Mouse (Mus musculus) midbrain, embryonic 13.5 days (tissue): Measurements from ENCODE around the gene Zfp524. TPM values are rescaled to one million over a fixed set of nuclear protein-coding genes. Genes with fewer than 3 reads are reported as not detected.

ENCODE experiments used
- ATAC-seq: fragments of 200-750 bp; cut with Nextera tagmentation; 2 replicates; pipeline ENCODE4 v1.8.0; 2017; ENCODE audit warnings: mild to moderate bottlenecking, moderate TSS enrichment, moderate library complexity
- H3K27ac ChIP-seq: fragments of 300-500 bp; sonication (generic); 2 replicates; pipeline ENCODE4 v1.5.1; 2015; ENCODE audit warnings: inconsistent platforms, mild to moderate bottlenecking, moderate library complexity
- H3K27me3 ChIP-seq: fragments of 300-500 bp; sonication (generic); 2 replicates; pipeline ENCODE4 v1.6.1; 2015; ENCODE audit warnings: mild to moderate bottlenecking, inconsistent platforms
- H3K36me3 ChIP-seq: fragments of 300-500 bp; sonication (generic); 2 replicates; pipeline ENCODE4 v1.6.1; 2015; ENCODE audit warnings: mild to moderate bottlenecking, inconsistent platforms
- H3K4me1 ChIP-seq: fragments of 300-500 bp; sonication (generic); replicated peaks from 2 replicates; pipeline ENCODE4 v1.6.1; 2015; ENCODE audit warnings: inconsistent platforms
- H3K4me2 ChIP-seq: fragments of 300-500 bp; sonication (generic); replicated peaks from 2 replicates; pipeline ENCODE4 v1.6.1; 2015; ENCODE audit warnings: moderate library complexity, mild to moderate bottlenecking, inconsistent platforms
- H3K4me3 ChIP-seq: fragments of 300-500 bp; sonication (generic); replicated peaks from 2 replicates; pipeline ENCODE4 v1.5.1; 2015; ENCODE audit warnings: mild to moderate bottlenecking, inconsistent platforms
- H3K9ac ChIP-seq: fragments of 300-500 bp; sonication (generic); replicated peaks from 2 replicates; pipeline ENCODE4 v1.6.1; 2015; ENCODE audit warnings: mild to moderate bottlenecking, inconsistent platforms
- H3K9me3 ChIP-seq: fragments of 300-500 bp; sonication (generic); 2 replicates; pipeline ENCODE4 v1.6.1; 2016; ENCODE audit warnings: mild to moderate bottlenecking, inconsistent platforms
- WGBS: fragments of 180-500 bp; shearing (Covaris S2); methylation state at CpG from one replicate; pipeline ENCODE4 v1.1.7; 2015; 5-methylcytosine and 5-hydroxymethylcytosine counted together
- polyA plus RNA-seq: library from polyadenylated mRNA; unstranded; fragments of >200 nt; fragmentation: Nextera tagmentation; extraction: Ambion mirVana; gene quantifications from 2 replicates; pipeline ENCODE4 v1.2.1, GENCODE M21; 2015

The Zfp524 gene
- polyA plus RNA-seq, 1 experiment from 2014 or later: 8.9 TPM

DNA sequence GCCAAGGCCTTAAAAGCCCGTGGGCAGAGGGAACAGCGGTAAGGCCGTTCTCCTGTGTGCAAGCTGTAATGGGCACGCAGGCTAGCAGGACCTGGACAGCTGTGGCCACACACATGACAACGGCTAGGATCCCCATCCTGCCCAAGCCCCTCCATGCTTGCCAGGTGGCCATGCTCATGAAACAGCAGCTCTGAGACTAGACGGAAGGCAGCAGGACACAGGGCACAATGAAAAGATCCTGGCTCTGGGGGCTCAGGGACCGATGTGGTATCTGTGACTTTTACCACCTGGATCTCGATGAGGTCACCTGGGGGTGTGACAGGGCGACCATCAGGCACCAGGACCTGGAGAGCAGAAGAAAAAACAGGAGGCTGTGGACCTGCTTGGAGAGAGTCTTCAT, 21.9 kb downstream of the Zfp524 start:
- no peak overlapping the region for H3K9ac ChIP-seq
- H3K36me3 ChIP-seq: peaks cover 55% of the 10 kb centered on the region
- no peak for ATAC-seq
- no peak overlapping the region for H3K27ac ChIP-seq
- H3K4me1 ChIP-seq: peaks cover 23% of the 10 kb centered on the region
- H3K9me3 ChIP-seq: peaks cover 7% of the 10 kb centered on the region
- 94% methylated on average over 9 of the region's 9 CpGs for WGBS
- no peak overlapping the region for H3K4me3 ChIP-seq
- H3K4me2 ChIP-seq: no peak overlapping the region
- no peaks in the 10 kb centered on the region for H3K27me3 ChIP-seq

DNA sequence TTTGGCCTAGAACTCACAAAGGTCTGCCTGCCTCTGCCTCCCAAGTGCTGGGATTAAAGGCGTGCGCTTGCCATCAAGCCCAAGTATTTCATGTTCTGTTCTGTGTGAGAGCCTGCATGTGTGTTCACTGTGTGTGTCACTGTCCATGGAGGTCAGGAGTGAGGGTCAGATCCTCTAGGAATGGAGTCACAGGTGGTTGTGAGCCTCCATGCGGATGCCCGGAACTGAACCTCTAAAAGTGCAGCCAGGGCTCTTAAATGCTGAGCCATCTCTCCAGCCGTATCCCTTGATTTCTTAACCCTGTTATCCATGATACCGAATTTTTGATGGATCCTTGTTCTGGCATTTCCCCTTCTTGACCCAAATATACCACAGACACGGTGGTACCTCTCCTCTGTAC, 22.8 kb downstream of the Zfp524 start:
- Histone ChIP-seq H3K27me3 (no peaks in the 10 kb centered on the region), H3K9me3 (no peaks in the 10 kb centered on the region), H3K4me1 (peaks cover 23% of the 10 kb centered on the region), H3K27ac (no peak overlapping the region), H3K36me3 (peaks cover 48% of the 10 kb centered on the region), H3K4me3 (no peak overlapping the region), H3K9ac (no peak overlapping the region), H3K4me2 (0 out of 2 replicates have a peak overlapping the region, but pooled peaks have one; percentile 60)
- no peak for ATAC-seq
- WGBS: 94% methylated on average over 7 of the region's 7 CpGs

DNA sequence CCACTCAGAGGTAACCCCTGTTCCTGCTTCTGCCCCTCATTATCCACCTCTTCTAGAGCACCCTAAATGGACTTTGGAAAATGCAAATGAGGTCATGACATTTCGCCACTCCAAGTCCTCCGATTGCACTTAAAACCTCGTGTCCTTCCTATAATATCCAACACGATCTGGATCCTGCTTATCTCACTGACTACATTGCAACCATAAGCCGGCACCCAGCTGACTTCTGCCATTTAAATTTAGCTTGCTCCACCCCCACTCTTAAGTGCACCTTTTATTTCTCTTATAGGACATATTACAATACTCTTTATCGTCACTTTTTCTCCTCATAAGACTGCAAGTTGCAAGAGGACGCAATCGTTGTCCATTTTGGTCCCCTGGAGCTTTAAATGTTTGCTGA, 23.3 kb downstream of the Zfp524 start:
- H3K4me2 ChIP-seq: peak overlapping the region; percentile 60
- WGBS: 88% methylated on average over 8 of the region's 8 CpGs
- peak overlapping the region; percentile 97 for H3K27ac ChIP-seq
- H3K4me3 ChIP-seq: peak overlapping the region; percentile 64
- no peaks in the 10 kb centered on the region for H3K9me3 ChIP-seq
- peaks cover 23% of the 10 kb centered on the region for H3K4me1 ChIP-seq
- no peak for ATAC-seq
- peaks cover 44% of the 10 kb centered on the region for H3K36me3 ChIP-seq
- H3K9ac ChIP-seq: peak overlapping the region; percentile 79
- H3K27me3 ChIP-seq: no peaks in the 10 kb centered on the region

DNA sequence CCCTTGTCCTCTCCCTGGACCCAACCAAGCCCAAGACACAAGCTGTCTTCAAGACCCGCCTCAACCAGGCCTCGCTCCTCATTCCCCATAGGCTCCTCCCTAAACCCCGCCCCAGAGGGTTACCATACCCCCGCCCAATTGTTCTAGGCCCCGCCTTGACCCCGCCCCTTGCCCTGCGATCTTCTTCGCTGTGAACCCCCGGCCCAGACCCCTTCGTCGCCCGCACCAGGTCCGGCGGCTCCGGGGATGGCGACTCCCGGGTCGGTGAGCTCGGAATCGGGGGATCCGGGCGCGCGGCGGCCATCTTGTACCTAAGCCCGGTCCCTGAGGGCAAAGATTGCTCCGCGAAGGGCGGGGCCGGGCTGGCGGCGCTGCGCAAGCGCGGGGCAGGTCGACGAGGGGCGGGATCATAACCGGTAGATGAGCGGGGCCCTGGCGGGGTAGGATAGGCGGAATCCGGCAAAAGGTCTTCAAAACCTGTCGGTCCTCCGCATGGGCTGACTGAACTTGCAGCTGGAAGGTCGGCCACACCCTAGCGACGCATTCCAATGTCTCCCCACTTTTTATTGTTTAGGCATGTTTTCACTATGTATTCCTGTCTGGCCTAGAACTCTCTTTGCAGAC, 24.0 kb downstream of the Zfp524 start, which contains the start of gene Zfp784:
Gene Zfp784 (minus strand): TSS at position 338 of the 624 bp plus-strand sequence.
- H3K36me3 ChIP-seq: peaks cover 36% of the 10 kb centered on the region
- H3K9me3 ChIP-seq: no peaks in the 10 kb centered on the region
- under 1% methylated on average over 48 of the region's 48 CpGs for WGBS
- no peaks in the 10 kb centered on the region for H3K27me3 ChIP-seq
- H3K4me3 ChIP-seq: peak within 1 kb of the TSS; percentile 64
- H3K9ac ChIP-seq: peak within 1 kb of the TSS; percentile 79
- peaks cover 23% of the 10 kb centered on the region for H3K4me1 ChIP-seq
- peak within 1 kb of the TSS; percentile 60 for H3K4me2 ChIP-seq
- H3K27ac ChIP-seq: peak within 1 kb of the TSS; percentile 97
- peak; percentile 97 for ATAC-seq

DNA sequence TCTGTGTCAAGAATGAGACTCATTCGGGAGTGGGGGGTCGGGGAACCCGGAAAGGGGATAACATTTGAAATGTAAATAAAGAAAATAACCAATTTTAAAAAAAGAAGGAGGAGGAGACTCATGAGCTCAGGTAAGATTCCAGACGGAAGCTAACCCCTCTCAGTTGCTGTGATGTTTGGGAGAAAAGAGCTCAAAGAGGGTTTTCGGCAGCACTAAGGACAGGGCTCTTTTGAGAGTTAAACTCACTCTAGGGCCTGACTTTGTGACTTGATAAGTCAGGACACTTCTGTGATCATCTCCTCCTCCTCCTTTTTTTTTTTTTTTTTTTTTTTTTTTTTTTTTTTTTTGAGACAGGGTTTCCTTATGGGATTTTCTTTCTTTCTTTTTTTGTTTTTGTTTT, 24.7 kb downstream of the Zfp524 start:
- H3K27ac ChIP-seq: peak overlapping the region; percentile 97; the same call in 1 of the 2 replicates
- H3K4me1 ChIP-seq: peaks cover 23% of the 10 kb centered on the region
- WGBS: 31% methylated on average over 5 of the region's 5 CpGs
- H3K4me2 ChIP-seq: peak overlapping the region; percentile 60
- H3K27me3 ChIP-seq: no peaks in the 10 kb centered on the region
- H3K36me3 ChIP-seq: peaks cover 29% of the 10 kb centered on the region
- H3K9me3 ChIP-seq: no peaks in the 10 kb centered on the region
- peak overlapping the region; percentile 64 for H3K4me3 ChIP-seq
- no peak for ATAC-seq
- peak overlapping the region; percentile 79 for H3K9ac ChIP-seq

DNA sequence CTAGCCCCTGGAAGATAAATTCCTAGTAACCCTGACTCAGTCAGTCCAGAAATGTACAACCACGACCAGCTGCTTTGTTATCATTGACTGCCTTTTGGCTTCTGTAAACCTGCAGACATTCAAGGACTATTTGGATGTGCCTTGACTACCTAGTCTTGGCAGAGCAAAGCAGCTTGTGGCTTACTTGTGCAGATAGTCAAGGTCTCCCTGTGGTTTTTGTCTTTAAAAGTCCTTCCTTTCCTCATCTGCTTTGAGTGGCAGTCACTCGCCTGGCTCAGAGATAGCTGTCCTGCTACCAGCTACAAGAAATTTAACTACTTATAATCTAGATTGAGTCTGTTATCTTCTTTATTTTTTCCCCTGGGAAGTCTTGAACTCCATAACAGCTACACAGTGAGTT, 30.8 kb downstream of the Zfp524 start:
- Histone ChIP-seq H3K27me3 (no peaks in the 10 kb centered on the region), H3K27ac (no peak overlapping the region), H3K4me3 (no peak overlapping the region), H3K9me3 (no peaks in the 10 kb centered on the region), H3K4me1 (0 out of 2 replicates have a peak, but pooled peaks cover 1% of the 10 kb centered on the region), H3K9ac (no peak overlapping the region), H3K4me2 (no peak overlapping the region), H3K36me3 (peaks cover 4% of the 10 kb centered on the region)
- ATAC-seq: no peak
- WGBS: 74% methylated on average over 2 of the region's 2 CpGs

DNA sequence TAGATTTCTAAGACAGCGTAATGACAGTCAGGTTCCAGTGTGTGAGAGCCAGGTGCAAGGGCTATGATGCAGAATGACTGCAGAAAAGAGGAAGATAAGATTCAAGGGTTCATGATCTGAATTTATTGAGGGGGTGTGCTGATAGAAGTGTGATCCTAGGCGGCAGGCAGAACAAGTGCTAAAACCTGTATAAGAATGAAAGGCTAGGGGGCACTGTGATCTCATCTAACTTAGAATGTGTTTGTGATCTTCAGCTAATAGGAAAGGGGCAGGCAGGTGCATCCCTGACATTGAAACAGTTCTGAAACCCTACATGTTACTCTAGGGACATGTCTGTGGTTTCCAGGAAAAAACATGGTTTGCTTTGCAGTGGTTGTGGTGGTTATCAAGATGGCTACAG, 31.9 kb downstream of the Zfp524 start:
- no peak overlapping the region for H3K9ac ChIP-seq
- no peaks in the 10 kb centered on the region for H3K27me3 ChIP-seq
- peaks cover 7% of the 10 kb centered on the region for H3K4me1 ChIP-seq
- no peaks in the 10 kb centered on the region for H3K9me3 ChIP-seq
- WGBS: 74% methylated on average over 2 of the region's 2 CpGs
- no peak for ATAC-seq
- no peak overlapping the region for H3K4me3 ChIP-seq
- peaks cover 3% of the 10 kb centered on the region for H3K36me3 ChIP-seq
- H3K4me2 ChIP-seq: no peak overlapping the region
- no peak overlapping the region for H3K27ac ChIP-seq

DNA sequence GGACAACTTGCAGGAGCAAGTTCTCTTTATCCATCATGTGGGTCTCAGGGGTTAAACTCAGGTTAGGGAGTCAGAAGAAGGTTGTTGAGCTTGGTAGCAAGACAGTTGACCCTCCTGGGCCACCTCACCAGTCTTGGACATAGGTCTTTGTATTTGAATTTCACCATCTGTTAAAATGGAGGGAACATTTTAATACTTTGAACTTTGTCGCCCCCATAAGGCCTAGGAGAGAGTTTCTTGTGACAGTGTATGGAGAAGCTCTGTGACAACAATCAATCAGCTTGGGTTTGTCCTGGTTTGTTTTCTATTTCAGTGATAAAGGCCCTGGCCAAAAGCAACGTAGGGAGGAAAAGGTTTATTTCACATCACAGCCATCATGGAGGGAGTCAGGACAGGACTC, 33.1 kb downstream of the Zfp524 start:
- Histone ChIP-seq H3K4me1 (peaks cover 14% of the 10 kb centered on the region), H3K4me3 (no peak overlapping the region), H3K27me3 (peaks cover 4% of the 10 kb centered on the region; the same call in 1 of the 2 replicates), H3K4me2 (no peak overlapping the region), H3K9me3 (no peaks in the 10 kb centered on the region), H3K36me3 (no peaks in the 10 kb centered on the region), H3K9ac (no peak overlapping the region), H3K27ac (no peak overlapping the region)
- WGBS: 37% methylated on average over 2 of the region's 2 CpGs
- ATAC-seq: no peak

DNA sequence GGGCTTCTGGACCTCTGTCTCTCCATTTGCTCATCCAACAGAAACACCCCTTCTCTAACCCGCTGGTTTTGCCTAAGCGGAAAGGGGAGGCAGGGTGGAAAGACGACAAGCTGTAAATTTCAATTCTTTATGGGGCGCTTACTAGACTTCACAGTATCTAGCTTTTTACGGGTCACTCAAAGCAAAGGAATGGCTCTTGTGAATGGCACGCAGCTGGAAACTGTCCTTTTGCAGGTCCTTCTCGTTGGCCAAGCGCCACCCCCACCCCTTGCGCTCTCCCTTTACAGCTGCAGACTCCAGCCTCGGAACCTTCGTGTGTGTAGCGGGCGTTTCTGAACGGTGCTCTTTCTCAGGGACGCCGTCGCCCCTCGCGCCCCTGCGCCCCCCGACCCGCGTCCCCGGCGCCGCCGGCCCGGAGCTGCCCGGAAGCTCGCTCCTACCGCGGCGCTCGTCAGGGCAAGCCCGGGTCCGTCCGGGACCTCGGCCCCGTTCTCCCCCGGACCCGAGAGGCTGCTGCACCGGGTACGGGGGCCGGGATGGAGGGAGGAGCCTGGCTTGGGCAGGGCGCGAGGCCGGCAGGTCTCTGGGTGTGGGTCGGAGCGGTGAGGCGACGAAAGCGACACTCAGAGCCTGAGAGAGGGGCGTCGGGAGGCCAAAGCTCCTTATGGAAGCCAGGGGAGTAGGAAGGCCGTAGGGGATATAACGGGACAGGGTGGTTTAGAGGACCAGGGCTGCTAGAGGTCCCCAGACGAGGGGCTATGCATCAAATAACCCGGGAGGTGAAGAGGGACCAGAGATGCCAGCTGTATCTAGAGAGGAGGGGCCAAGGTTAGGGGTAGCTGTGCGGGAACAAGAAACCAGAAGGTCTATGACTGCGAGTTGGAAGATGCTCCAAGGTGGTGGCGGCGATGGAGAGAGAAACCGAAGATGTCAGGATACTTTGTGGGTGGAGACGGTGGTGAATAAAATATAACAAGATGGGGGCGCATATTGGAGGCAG, 37.3 kb downstream of the Zfp524 start, which contains the start of gene Zfp580:
Gene Zfp580 (plus strand): TSS at position 346 of the 1,000 bp plus-strand sequence.
- peak; percentile 83 for ATAC-seq
- no peaks in the 10 kb centered on the region for H3K36me3 ChIP-seq
- peak within 1 kb of the TSS; percentile 77 for H3K4me3 ChIP-seq
- under 1% methylated on average over 65 of the region's 65 CpGs for WGBS
- peaks cover 39% of the 10 kb centered on the region for H3K4me1 ChIP-seq
- H3K27ac ChIP-seq: peak within 1 kb of the TSS; percentile 92
- peak within 1 kb of the TSS; percentile 89 for H3K9ac ChIP-seq
- no peaks in the 10 kb centered on the region for H3K9me3 ChIP-seq
- peaks cover 45% of the 10 kb centered on the region for H3K27me3 ChIP-seq
- peak within 1 kb of the TSS; percentile 91 for H3K4me2 ChIP-seq

DNA sequence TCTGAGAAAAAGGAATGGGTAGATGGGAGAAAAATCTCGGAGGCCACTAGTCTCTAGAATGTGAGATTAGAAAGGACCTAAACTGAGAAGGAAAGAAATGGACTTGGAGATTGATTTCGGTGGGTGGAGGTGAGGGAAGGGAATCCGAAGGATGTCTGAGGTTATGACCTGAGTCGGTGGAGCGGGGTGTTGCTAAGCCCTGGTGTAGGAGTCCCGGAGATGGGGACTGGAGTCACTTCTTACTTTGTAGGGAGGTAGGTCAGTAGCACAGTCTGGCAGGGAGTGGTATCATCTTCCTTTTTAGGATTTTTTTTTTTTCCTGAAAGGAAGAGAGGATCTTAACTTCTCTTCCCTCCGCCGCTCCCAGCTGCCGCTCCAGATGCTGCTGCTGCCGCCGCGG, 38.2 kb downstream of the Zfp524 start:
- Histone ChIP-seq H3K9ac (peak overlapping the region; percentile 89), H3K27me3 (peaks cover 54% of the 10 kb centered on the region), H3K4me1 (peaks cover 48% of the 10 kb centered on the region), H3K4me3 (peak overlapping the region; percentile 77), H3K9me3 (no peaks in the 10 kb centered on the region), H3K36me3 (no peaks in the 10 kb centered on the region), H3K4me2 (peak overlapping the region; percentile 91), H3K27ac (no peak overlapping the region)
- 2% methylated on average over 12 of the region's 12 CpGs for WGBS
- no peak for ATAC-seq

DNA sequence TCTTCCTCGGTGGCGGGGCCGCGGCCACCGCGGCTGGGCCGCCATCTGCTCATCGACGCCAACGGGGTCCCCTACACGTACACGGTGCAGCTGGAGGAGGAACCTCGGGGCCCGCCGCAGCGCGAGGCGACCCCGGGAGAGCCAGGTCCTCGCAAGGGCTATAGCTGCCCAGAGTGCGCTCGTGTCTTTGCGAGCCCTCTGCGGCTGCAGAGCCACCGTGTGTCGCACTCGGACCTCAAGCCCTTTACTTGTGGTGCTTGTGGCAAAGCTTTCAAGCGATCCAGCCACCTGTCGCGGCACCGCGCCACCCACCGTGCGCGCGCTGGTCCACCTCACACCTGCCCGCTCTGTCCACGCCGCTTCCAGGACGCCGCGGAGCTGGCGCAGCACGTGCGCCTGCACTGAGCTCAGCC, 38.7 kb downstream of the Zfp524 start:
- Histone ChIP-seq H3K4me3 (peak overlapping the region; percentile 77), H3K27ac (no peak overlapping the region), H3K9me3 (no peaks in the 10 kb centered on the region), H3K4me1 (peaks cover 53% of the 10 kb centered on the region), H3K4me2 (peak overlapping the region; percentile 91), H3K27me3 (peaks cover 59% of the 10 kb centered on the region), H3K9ac (peak overlapping the region; percentile 89), H3K36me3 (no peaks in the 10 kb centered on the region)
- WGBS: 3% methylated on average over 45 of the region's 45 CpGs
- ATAC-seq: no peak
